Mouse (Mus musculus) liver, embryonic 16.5 days (tissue): ENCODE measurements around the gene Sema6d. TPM values are rescaled to one million over a fixed set of nuclear protein-coding genes. Genes with fewer than 3 reads are reported as not detected.

Source experiments
- ATAC-seq: fragments of 200-750 bp; cut with Nextera tagmentation; 2 replicates; pipeline ENCODE4 v1.8.0; 2017; ENCODE audit warnings: low read depth, mild to moderate bottlenecking, moderate number of reproducible peaks, moderate library complexity
- H3K27ac ChIP-seq: fragments of 300-500 bp; sonication (generic); 2 replicates; pipeline ENCODE4 v1.5.1; 2014; ENCODE audit warnings: mild to moderate bottlenecking, low read length
- H3K27me3 ChIP-seq: fragments of 300-500 bp; sonication (generic); 2 replicates; pipeline ENCODE4 v1.6.1; 2014; ENCODE audit warnings: low read depth, low read length, mixed read lengths; ENCODE audit not compliant: control insufficient read depth, insufficient read depth
- H3K36me3 ChIP-seq: fragments of 300-500 bp; sonication (generic); 2 replicates; pipeline ENCODE4 v1.6.1; 2014; ENCODE audit warnings: mild to moderate bottlenecking; ENCODE audit not compliant: control insufficient read depth, insufficient read depth
- H3K4me1 ChIP-seq: fragments of 300-500 bp; sonication (generic); 2 replicates; pipeline ENCODE4 v1.6.1; 2014; ENCODE audit warnings: low read depth, low read length, mixed read lengths; ENCODE audit not compliant: control insufficient read depth
- H3K4me2 ChIP-seq: fragments of 300-500 bp; sonication (generic); 2 replicates; pipeline ENCODE4 v1.6.1; 2014; ENCODE audit warnings: low read depth, low read length, mixed read lengths
- H3K4me3 ChIP-seq: fragments of 300-500 bp; sonication (generic); 2 replicates; pipeline ENCODE4 v1.5.1; 2014; ENCODE audit warnings: low read depth, mild to moderate bottlenecking, low read length
- H3K9ac ChIP-seq: fragments of 300-500 bp; sonication (generic); 2 replicates; pipeline ENCODE4 v1.6.1; 2014; ENCODE audit warnings: low read depth, low read length
- H3K9me3 ChIP-seq: fragments of 300-500 bp; sonication (generic); replicated peaks from 2 replicates; pipeline ENCODE4 v1.6.1; 2016; ENCODE audit warnings: low read length; ENCODE audit not compliant: control insufficient read depth
- WGBS: fragments of 180-500 bp; shearing (Covaris S2); extraction: QIAGEN DNeasy Blood & Tissue Kit; methylation state at CpG from one replicate; pipeline ENCODE4 v1.1.7; 2014; ENCODE audit not compliant: insufficient replicate concordance; 5-methylcytosine and 5-hydroxymethylcytosine counted together
- polyA plus RNA-seq: library from polyadenylated mRNA; unstranded; fragments of >200 nt; fragmentation: Nextera tagmentation; extraction: Ambion mirVana; gene quantifications from 2 replicates; pipeline ENCODE4 v1.2.1, GENCODE M21; 2015

Sema6d gene
- polyA plus RNA-seq, 1 experiment from 2014 or later, result 4.8 TPM

DNA sequence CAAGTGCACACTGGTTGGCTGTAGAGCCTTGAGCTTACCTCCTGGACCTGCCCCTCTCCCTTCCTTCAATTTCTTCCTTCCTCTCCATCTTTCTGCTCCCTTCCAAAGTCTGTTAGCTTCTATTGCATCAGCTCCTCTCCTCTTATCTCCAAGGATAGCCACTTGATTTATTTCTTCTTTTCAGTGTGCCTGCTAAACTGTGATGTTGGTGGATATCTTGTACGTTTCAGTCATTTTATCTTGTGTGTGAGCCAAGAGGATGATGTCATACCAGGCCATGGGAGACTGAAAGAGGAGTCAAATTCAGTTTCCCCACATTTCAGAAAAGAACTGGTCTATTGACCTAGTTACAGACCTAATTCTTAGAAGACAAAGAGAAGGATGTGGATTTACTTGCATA lies 153.8 kb downstream of the Sema6d start:
- Histone ChIP-seq H3K4me1 (no peaks in the 10 kb centered on the region), H3K9me3 (no peaks in the 10 kb centered on the region), H3K27ac (no peak overlapping the region), H3K4me3 (no peak overlapping the region), H3K27me3 (no peaks in the 10 kb centered on the region), H3K9ac (no peak overlapping the region), H3K36me3 (no peaks in the 10 kb centered on the region), H3K4me2 (no peak overlapping the region)
- 45% methylated on average over 1 of the region's 1 CpGs for WGBS
- no peak for ATAC-seq

DNA sequence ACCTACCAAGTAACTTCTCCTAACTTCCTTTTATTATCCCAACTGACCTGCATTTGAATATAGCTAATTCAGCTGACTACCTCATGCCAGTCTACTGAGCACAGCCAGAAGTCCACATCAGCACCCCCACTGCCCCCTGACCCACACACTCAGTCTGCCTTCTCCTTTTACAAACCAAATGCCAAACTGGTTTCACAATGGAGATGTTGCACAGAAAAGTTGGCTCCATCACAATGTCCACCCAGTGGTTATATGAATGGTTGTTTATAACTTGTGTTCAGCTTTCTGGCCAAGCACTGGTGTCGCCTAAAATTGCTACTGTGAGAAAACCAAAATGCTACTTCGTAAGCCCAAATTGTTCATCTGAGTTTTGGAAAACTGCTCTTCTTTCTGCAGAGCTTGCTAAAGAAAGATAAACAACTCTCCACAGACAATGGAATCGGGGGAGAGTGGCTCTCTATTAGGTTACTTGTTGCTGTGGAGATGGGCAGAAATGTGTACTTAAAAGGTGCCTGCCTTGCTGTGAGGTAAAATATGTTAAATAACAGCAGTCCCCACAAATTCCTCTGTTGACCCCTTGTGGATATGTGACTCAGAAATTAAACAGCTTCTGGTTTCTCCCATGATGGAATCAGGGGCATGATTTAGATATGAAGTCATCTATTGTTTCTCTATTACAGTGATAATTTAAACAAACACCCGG lies 154.9 kb downstream of the Sema6d start:
- no peak overlapping the region for H3K4me2 ChIP-seq
- ATAC-seq, result no peak
- no peak overlapping the region for H3K27ac ChIP-seq
- H3K4me3 ChIP-seq, result no peak overlapping the region
- H3K27me3 ChIP-seq, result no peaks in the 10 kb centered on the region
- WGBS, result 47% methylated on average over 4 of the region's 4 CpGs
- H3K36me3 ChIP-seq, result no peaks in the 10 kb centered on the region
- no peaks in the 10 kb centered on the region for H3K4me1 ChIP-seq
- no peak overlapping the region for H3K9ac ChIP-seq
- no peaks in the 10 kb centered on the region for H3K9me3 ChIP-seq

DNA sequence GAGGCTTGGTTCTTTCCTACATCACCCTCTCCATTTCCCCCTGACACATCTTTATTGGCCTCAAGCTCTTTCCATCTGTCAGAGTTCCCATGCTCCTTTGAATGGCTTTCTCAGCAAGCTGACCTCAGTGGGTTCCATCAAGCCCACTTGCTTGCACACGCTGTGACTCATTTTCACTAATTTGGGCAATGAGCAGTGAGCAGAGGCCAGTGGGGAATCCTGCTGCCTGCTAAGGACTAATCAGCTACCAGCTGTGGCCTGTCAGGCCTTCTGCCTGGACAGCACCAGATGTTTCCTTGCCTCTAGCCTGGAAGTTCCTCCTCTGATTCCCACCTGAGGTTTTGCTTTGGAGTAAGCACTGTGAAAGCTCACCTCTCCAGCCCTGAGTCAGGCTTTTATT lies 168.3 kb downstream of the Sema6d start:
- no peaks in the 10 kb centered on the region for H3K4me1 ChIP-seq
- no peaks in the 10 kb centered on the region for H3K27me3 ChIP-seq
- no peak overlapping the region for H3K4me3 ChIP-seq
- ATAC-seq, result no peak
- 46% methylated on average over 1 of the region's 1 CpGs for WGBS
- H3K9ac ChIP-seq, result no peak overlapping the region
- H3K9me3 ChIP-seq, result no peaks in the 10 kb centered on the region
- H3K27ac ChIP-seq, result no peak overlapping the region
- H3K36me3 ChIP-seq, result no peaks in the 10 kb centered on the region
- H3K4me2 ChIP-seq, result no peak overlapping the region

DNA sequence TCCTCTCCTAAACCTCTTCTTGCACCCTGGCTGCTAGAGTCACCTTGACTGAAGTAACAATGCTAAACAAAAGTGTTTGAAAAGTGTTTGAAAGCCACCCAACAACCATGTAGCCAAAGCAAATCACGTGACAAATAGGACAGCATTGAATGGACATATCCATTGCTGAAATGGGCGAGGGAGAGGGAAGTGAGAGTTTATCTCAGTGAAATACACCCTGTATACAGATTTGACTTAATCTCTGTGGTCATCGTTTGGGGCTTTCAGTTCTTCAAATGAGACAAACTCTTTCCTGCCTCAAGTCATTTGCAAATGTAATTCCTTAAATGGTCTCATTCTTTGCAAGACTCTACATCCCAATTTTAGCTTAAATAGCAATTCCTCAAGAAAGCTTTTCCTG lies 174.5 kb downstream of the Sema6d start:
- H3K27me3 ChIP-seq, result no peaks in the 10 kb centered on the region
- no peaks in the 10 kb centered on the region for H3K4me1 ChIP-seq
- H3K9me3 ChIP-seq, result no peaks in the 10 kb centered on the region
- WGBS, result 31% methylated on average over 3 of the region's 3 CpGs
- no peak overlapping the region for H3K4me3 ChIP-seq
- no peak overlapping the region for H3K27ac ChIP-seq
- no peaks in the 10 kb centered on the region for H3K36me3 ChIP-seq
- no peak overlapping the region for H3K4me2 ChIP-seq
- ATAC-seq, result no peak
- H3K9ac ChIP-seq, result no peak overlapping the region

DNA sequence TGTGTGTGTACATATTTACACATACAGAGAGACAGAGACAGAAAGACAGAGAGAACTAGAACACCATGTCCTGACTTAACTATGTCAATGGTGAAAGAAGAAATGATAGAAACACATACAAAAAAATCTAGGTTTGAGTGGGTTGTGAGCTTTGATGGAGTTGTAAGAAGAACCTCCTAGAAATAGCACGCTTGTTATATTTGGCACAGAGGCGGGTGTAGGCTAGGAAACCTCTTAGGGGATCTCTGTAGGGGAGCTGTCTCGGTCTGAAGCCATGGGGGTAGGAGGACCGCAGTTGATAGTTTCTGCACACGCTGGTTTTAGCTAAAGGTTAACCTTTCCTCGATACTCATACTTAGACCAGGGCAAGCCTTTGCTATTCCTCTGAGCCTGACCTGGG lies 181.4 kb downstream of the Sema6d start:
- Histone ChIP-seq H3K36me3 (no peaks in the 10 kb centered on the region), H3K4me1 (no peaks in the 10 kb centered on the region), H3K9me3 (no peaks in the 10 kb centered on the region), H3K4me2 (no peak overlapping the region), H3K27ac (no peak overlapping the region), H3K27me3 (no peaks in the 10 kb centered on the region), H3K4me3 (no peak overlapping the region), H3K9ac (no peak overlapping the region)
- ATAC-seq, result no peak
- WGBS, result 50% methylated on average over 6 of the region's 6 CpGs

DNA sequence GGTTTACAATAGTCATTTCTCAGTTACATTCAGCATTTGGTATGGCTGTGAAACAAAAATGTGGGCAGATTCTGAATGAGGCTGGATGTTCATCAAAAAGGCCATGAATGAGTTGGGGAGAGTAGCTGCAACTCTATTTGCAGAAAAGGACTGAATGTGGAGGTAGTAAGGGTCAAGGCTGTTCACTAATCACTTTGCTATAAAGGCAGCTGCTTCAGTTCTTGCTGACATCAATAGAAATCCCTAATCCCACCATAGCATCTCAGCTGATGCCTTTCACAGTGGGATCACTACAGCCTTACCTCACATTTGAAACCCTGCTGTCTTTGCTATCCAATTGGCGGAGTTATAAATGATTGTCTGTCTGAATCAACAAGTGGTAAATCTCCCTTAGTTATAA lies 187.7 kb downstream of the Sema6d start:
- ATAC-seq, result no peak
- 52% methylated on average over 1 of the region's 1 CpGs for WGBS

DNA sequence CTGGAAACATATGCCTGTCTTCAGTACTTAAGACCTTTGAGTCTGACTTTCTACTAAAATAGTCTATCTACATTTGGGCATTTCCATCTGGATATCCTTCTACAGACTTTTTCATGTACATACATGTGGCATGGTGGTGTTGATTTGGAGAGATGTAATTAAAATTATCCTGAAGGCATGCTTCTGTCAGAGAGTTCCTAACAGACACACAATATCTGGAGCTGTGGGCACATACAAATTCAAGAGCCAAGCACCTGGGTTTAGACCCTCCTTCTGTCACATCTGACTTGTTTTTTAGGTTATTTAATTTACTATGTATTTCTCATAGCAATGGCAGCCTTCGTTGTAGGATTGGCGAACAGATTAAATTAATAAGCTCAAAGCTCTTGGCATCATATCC lies 195.3 kb downstream of the Sema6d start:
- no peak for ATAC-seq
- Histone ChIP-seq H3K4me2 (no peak overlapping the region), H3K4me3 (no peak overlapping the region), H3K27ac (no peak overlapping the region), H3K36me3 (no peaks in the 10 kb centered on the region), H3K4me1 (no peaks in the 10 kb centered on the region), H3K9me3 (no peaks in the 10 kb centered on the region), H3K9ac (no peak overlapping the region), H3K27me3 (no peaks in the 10 kb centered on the region)
- WGBS, result 59% methylated on average over 2 of the region's 2 CpGs

More for the DNA sequence above, 187.7 kb downstream of the Sema6d start:
- no peak overlapping the region for H3K4me2 ChIP-seq
- H3K9ac ChIP-seq, result no peak overlapping the region
- H3K27ac ChIP-seq, result no peak overlapping the region
- H3K36me3 ChIP-seq, result no peaks in the 10 kb centered on the region
- H3K27me3 ChIP-seq, result no peaks in the 10 kb centered on the region
- no peaks in the 10 kb centered on the region for H3K4me1 ChIP-seq
- H3K4me3 ChIP-seq, result no peak overlapping the region
- no peaks in the 10 kb centered on the region for H3K9me3 ChIP-seq

DNA sequence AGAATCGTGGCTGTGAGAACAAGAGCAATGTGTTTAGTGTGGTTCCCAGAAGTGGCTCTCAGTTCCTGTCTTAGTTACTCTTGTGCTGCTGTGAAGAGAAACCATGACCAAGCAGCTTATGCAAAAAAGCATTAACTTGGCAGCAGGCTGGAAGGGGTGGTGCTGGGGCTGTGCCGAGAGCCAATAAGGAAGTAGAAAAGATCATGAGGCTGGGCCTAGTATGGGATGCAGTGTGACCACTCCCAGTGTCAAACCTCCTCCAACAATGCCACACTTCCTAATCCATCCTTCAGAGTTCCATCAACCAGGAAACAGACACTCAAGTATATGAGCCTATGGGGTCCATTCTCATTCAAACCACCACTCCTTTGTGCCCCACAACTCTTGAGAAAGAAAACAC lies 199.6 kb downstream of the Sema6d start:
- no peaks in the 10 kb centered on the region for H3K4me1 ChIP-seq
- no peak overlapping the region for H3K4me2 ChIP-seq
- no peaks in the 10 kb centered on the region for H3K9me3 ChIP-seq
- ATAC-seq, result no peak
- H3K36me3 ChIP-seq, result no peaks in the 10 kb centered on the region
- 40% methylated on average over 2 of the region's 2 CpGs for WGBS
- H3K27ac ChIP-seq, result no peak overlapping the region
- H3K4me3 ChIP-seq, result no peak overlapping the region
- no peaks in the 10 kb centered on the region for H3K27me3 ChIP-seq
- H3K9ac ChIP-seq, result no peak overlapping the region

DNA sequence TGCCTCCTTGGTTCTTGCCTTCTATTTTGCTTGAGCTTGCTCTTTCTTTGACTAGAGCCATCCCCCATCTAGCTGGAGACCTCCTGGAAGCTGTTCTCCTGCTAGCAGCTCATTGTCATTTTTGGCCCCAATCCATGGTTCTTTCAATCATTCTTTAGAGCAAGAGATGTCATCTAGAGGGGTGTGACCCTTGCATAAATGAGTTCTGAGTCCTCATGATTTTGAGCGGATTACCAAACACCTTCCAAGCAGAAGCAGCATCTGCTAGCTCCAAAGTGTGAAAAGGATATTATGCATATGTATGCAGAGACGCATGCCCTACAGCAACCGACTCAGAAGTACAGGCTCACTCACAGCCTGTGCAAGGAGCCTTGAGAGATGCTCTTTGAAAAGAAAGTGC lies 201.4 kb downstream of the Sema6d start:
- H3K9me3 ChIP-seq, result no peaks in the 10 kb centered on the region
- WGBS, result 72% methylated on average over 3 of the region's 3 CpGs
- no peaks in the 10 kb centered on the region for H3K27me3 ChIP-seq
- no peak overlapping the region for H3K9ac ChIP-seq
- no peak overlapping the region for H3K4me3 ChIP-seq
- H3K4me1 ChIP-seq, result no peaks in the 10 kb centered on the region
- H3K4me2 ChIP-seq, result no peak overlapping the region
- ATAC-seq, result no peak
- H3K36me3 ChIP-seq, result no peaks in the 10 kb centered on the region
- no peak overlapping the region for H3K27ac ChIP-seq
